Mouse (Mus musculus) hindbrain, embryonic 14.5 days (tissue): ENCODE results near the gene Rassf10. TPM values are rescaled to one million over a fixed set of nuclear protein-coding genes. Genes with fewer than 3 reads are reported as not detected.
"Not testable (repeated sequence)": the region's sequence is repeated elsewhere in the genome, so short reads cannot be mapped to it uniquely, and the experiment has no call there.

Source experiments
- ATAC-seq: fragments of 200-750 bp; cut with Nextera tagmentation; 2 replicates; pipeline ENCODE4 v1.8.0; 2017; ENCODE audit warnings: moderate number of reproducible peaks, mild to moderate bottlenecking, moderate TSS enrichment, moderate library complexity; ENCODE audit not compliant: low FRiP score
- DNase-seq: peaks from one replicate; pipeline ENCODE4 v3.0.0-alpha.2; 2015; ENCODE audit warnings: low spot score
- H3K27ac ChIP-seq: fragments of 300-500 bp; sonication (generic); 2 replicates; pipeline ENCODE4 v1.5.1; 2014; ENCODE audit warnings: mild to moderate bottlenecking, moderate library complexity
- H3K27me3 ChIP-seq: fragments of 300-500 bp; sonication (generic); 2 replicates; pipeline ENCODE4 v1.6.1; 2014; ENCODE audit warnings: mild to moderate bottlenecking, low read length, mixed read lengths; ENCODE audit not compliant: control insufficient read depth, insufficient read depth
- H3K36me3 ChIP-seq: fragments of 300-500 bp; sonication (generic); replicated peaks from 2 replicates; pipeline ENCODE4 v1.6.1; 2014; ENCODE audit not compliant: control insufficient read depth, insufficient read depth
- H3K4me1 ChIP-seq: fragments of 300-500 bp; sonication (generic); replicated peaks from 2 replicates; pipeline ENCODE4 v1.6.1; 2014; ENCODE audit warnings: antibody characterized with exemption, low read length, mixed read lengths; ENCODE audit not compliant: control insufficient read depth, insufficient read depth
- H3K4me2 ChIP-seq: fragments of 300-500 bp; sonication (generic); replicated peaks from 2 replicates; pipeline ENCODE4 v1.6.1; 2014; ENCODE audit warnings: mild to moderate bottlenecking, moderate library complexity
- H3K4me3 ChIP-seq: fragments of 300-500 bp; sonication (generic); replicated peaks from 2 replicates; pipeline ENCODE4 v1.5.1; 2014; ENCODE audit warnings: mild to moderate bottlenecking, low read length
- H3K9ac ChIP-seq: fragments of 300-500 bp; sonication (generic); 2 replicates; pipeline ENCODE4 v1.6.1; 2014
- H3K9me3 ChIP-seq: fragments of 300-500 bp; sonication (generic); 2 replicates; pipeline ENCODE4 v1.6.1; 2016; ENCODE audit warnings: low read length; ENCODE audit not compliant: control insufficient read depth
- WGBS: fragments of 180-500 bp; shearing (Covaris S2); extraction: QIAGEN DNeasy Blood & Tissue Kit; methylation state at CpG from one replicate; pipeline ENCODE4 v1.1.7; 2014; 5-methylcytosine and 5-hydroxymethylcytosine counted together
- polyA plus RNA-seq: library from polyadenylated mRNA; unstranded; fragments of >200 nt; fragmentation: Nextera tagmentation; extraction: Ambion mirVana; gene quantifications from 2 replicates; pipeline ENCODE4 v1.2.1, GENCODE M21; 2014

Rassf10 gene
- polyA plus RNA-seq, 1 experiment from 2014 or later = 3.1 TPM

GRCm38 (mm10) chr7:112922801-112923200 is 31.0 kb upstream of the Rassf10 start:
- DNase-seq = no peak
- Histone ChIP-seq H3K36me3 (no peaks in the 10 kb centered on the region), H3K4me1 (peaks cover 12% of the 10 kb centered on the region), H3K27ac (no peak overlapping the region), H3K27me3 (no peaks in the 10 kb centered on the region), H3K9me3 (no peaks in the 10 kb centered on the region), H3K4me2 (no peak overlapping the region), H3K9ac (no peak overlapping the region), H3K4me3 (no peak overlapping the region)
- 38% methylated on average over 4 of the region's 4 CpGs for WGBS
- peak; percentile 38; the same call in 1 of the 2 replicates for ATAC-seq

GRCm38 (mm10) chr7:112923712-112924111 is 30.1 kb upstream of the Rassf10 start:
- no peak overlapping the region for H3K27ac ChIP-seq
- ATAC-seq = no peak
- 85% methylated on average over 3 of the region's 3 CpGs for WGBS

GRCm38 (mm10) chr7:112930669-112931068 is 23.1 kb upstream of the Rassf10 start:
- Histone ChIP-seq H3K9me3 (no peaks in the 10 kb centered on the region), H3K9ac (no peak overlapping the region), H3K36me3 (no peaks in the 10 kb centered on the region), H3K27me3 (no peaks in the 10 kb centered on the region), H3K4me2 (no peak overlapping the region), H3K4me3 (no peak overlapping the region), H3K4me1 (no peaks in the 10 kb centered on the region), H3K27ac (no peak overlapping the region)
- no peak for DNase-seq
- ATAC-seq = no peak
- 64% methylated on average over 7 of the region's 7 CpGs for WGBS

More at GRCm38 (mm10) chr7:112923712-112924111, 30.1 kb upstream of the Rassf10 start:
- H3K4me1 ChIP-seq = peaks cover 3% of the 10 kb centered on the region; the same call in 1 of the 2 replicates
- no peaks in the 10 kb centered on the region for H3K36me3 ChIP-seq
- H3K9me3 ChIP-seq = no peaks in the 10 kb centered on the region
- DNase-seq = no peak
- H3K4me3 ChIP-seq = no peak overlapping the region
- H3K9ac ChIP-seq = no peak overlapping the region
- no peak overlapping the region for H3K4me2 ChIP-seq
- H3K27me3 ChIP-seq = no peaks in the 10 kb centered on the region

- not testable (repeated sequence) for H3K27ac ChIP-seq, H3K4me1 ChIP-seq, H3K9me3 ChIP-seq, H3K36me3 ChIP-seq, H3K9ac ChIP-seq, DNase-seq, H3K27me3 ChIP-seq, ATAC-seq, H3K4me2 ChIP-seq, H3K4me3 ChIP-seq
- 88% methylated on average over 5 of the region's 5 CpGs for WGBS
Measured at GRCm38 (mm10) chr7:112935876-112936275, 17.9 kb upstream of the Rassf10 start.

GRCm38 (mm10) chr7:112937089-112937488 is 16.7 kb upstream of the Rassf10 start:
- Histone ChIP-seq H3K4me2 (no peak overlapping the region), H3K4me3 (no peak overlapping the region), H3K4me1 (no peaks in the 10 kb centered on the region), H3K27me3 (no peaks in the 10 kb centered on the region), H3K36me3 (no peaks in the 10 kb centered on the region), H3K9me3 (no peaks in the 10 kb centered on the region), H3K27ac (no peak overlapping the region), H3K9ac (no peak overlapping the region)
- WGBS = 91% methylated on average over 8 of the region's 8 CpGs
- ATAC-seq = no peak
- DNase-seq = no peak

- Histone ChIP-seq H3K27ac (no peak overlapping the region), H3K4me3 (no peak overlapping the region), H3K27me3 (no peaks in the 10 kb centered on the region), H3K9ac (no peak overlapping the region), H3K36me3 (no peaks in the 10 kb centered on the region), H3K9me3 (no peaks in the 10 kb centered on the region), H3K4me2 (no peak overlapping the region), H3K4me1 (no peaks in the 10 kb centered on the region)
- 22% methylated on average over 5 of the region's 5 CpGs for WGBS
- DNase-seq (no peak), ATAC-seq (no peak)
Measured at GRCm38 (mm10) chr7:112938959-112939358, 14.8 kb upstream of the Rassf10 start.

GRCm38 (mm10) chr7:112942567-112942966 is 11.2 kb upstream of the Rassf10 start:
- Histone ChIP-seq H3K9ac (no peak overlapping the region), H3K9me3 (no peaks in the 10 kb centered on the region), H3K27ac (no peak overlapping the region), H3K4me2 (no peak overlapping the region), H3K4me1 (no peaks in the 10 kb centered on the region), H3K27me3 (no peaks in the 10 kb centered on the region), H3K4me3 (no peak overlapping the region), H3K36me3 (no peaks in the 10 kb centered on the region)
- ATAC-seq (no peak), DNase-seq (no peak)
- WGBS = 70% methylated on average over 5 of the region's 5 CpGs

- WGBS = 88% methylated on average over 1 of the region's 1 CpGs
- H3K9ac ChIP-seq = no peak overlapping the region
- no peak overlapping the region for H3K4me2 ChIP-seq
- H3K27me3 ChIP-seq = no peaks in the 10 kb centered on the region
- no peaks in the 10 kb centered on the region for H3K9me3 ChIP-seq
- H3K27ac ChIP-seq = no peak overlapping the region
- DNase-seq (no peak), ATAC-seq (no peak)
- H3K36me3 ChIP-seq = no peaks in the 10 kb centered on the region
- H3K4me1 ChIP-seq = no peaks in the 10 kb centered on the region
- H3K4me3 ChIP-seq = no peak overlapping the region
Measured at GRCm38 (mm10) chr7:112943056-112943455, 10.7 kb upstream of the Rassf10 start.

- no peaks in the 10 kb centered on the region for H3K36me3 ChIP-seq
- no peak overlapping the region for H3K4me3 ChIP-seq
- no peak overlapping the region for H3K27ac ChIP-seq
- no peak for ATAC-seq
- H3K9ac ChIP-seq = no peak overlapping the region
- H3K4me1 ChIP-seq = no peaks in the 10 kb centered on the region
- H3K4me2 ChIP-seq = no peak overlapping the region
- H3K27me3 ChIP-seq = no peaks in the 10 kb centered on the region
- WGBS = 70% methylated on average over 6 of the region's 6 CpGs
- DNase-seq = no peak
- no peaks in the 10 kb centered on the region for H3K9me3 ChIP-seq
Measured at GRCm38 (mm10) chr7:112946706-112947105, 7.1 kb upstream of the Rassf10 start.
